Mouse (Mus musculus): ENCODE data around the gene 2810021J22Rik.
"Not testable (repeated sequence)": the region's sequence is repeated elsewhere in the genome, so short reads cannot be mapped to it uniquely, and the experiment has no call there.

2810021J22Rik gene

GRCm38 (mm10) chr11:58867039-58867953, at the start of gene 2810021J22Rik:
2810021J22Rik (plus strand) TSS chr11:58867216.
- peak; percentile 50 for DNase-seq (ENCODE audit: low read depth, low spot score)

GRCm38 (mm10) chr11:58828937-58829336, 38.1 kb upstream of the 2810021J22Rik start, which contains the start of gene Olfr312:
Olfr312 (plus strand) TSS chr11:58829237.
- DNase-seq (ENCODE audit: low read depth, low spot score) = not testable (repeated sequence)

- DNase-seq (ENCODE audit: low read depth, low spot score) = no peak
Observed at GRCm38 (mm10) chr11:58829764-58830163, 37.3 kb upstream of the 2810021J22Rik start.

GRCm38 (mm10) chr11:58832541-58832940, 34.5 kb upstream of the 2810021J22Rik start:
- not testable (repeated sequence) for DNase-seq (ENCODE audit: low read depth, low spot score)

- not testable (repeated sequence) for DNase-seq (ENCODE audit: low read depth, low spot score)
Observed at GRCm38 (mm10) chr11:58838951-58839350, 28.1 kb upstream of the 2810021J22Rik start, which contains the start of gene Olfr311. Olfr311 (plus strand) TSS chr11:58839251.

GRCm38 (mm10) chr11:58846919-58847461, 20.0 kb upstream of the 2810021J22Rik start, which contains the start of gene Gm12258:
Gm12258 (plus strand) TSS chr11:58847158.
- peak; percentile 98 for DNase-seq (ENCODE audit: low read depth, low spot score)

- no peak for DNase-seq (ENCODE audit: low read depth, low spot score)
Observed at GRCm38 (mm10) chr11:58847636-58848035, 19.4 kb upstream of the 2810021J22Rik start.

GRCm38 (mm10) chr11:58849731-58850130, 17.3 kb upstream of the 2810021J22Rik start:
- no peak for DNase-seq (ENCODE audit: low read depth, low spot score)

GRCm38 (mm10) chr11:58860744-58861143, 6.3 kb upstream of the 2810021J22Rik start:
- DNase-seq (ENCODE audit: low read depth, low spot score) = no peak

- no peak for DNase-seq (ENCODE audit: low read depth, low spot score)
Observed at GRCm38 (mm10) chr11:58867954-58868330, 926 bp downstream of the 2810021J22Rik start.

GRCm38 (mm10) chr11:58870961-58871360, 3.9 kb downstream of the 2810021J22Rik start:
- no peak for DNase-seq (ENCODE audit: low read depth, low spot score)

- no peak for DNase-seq (ENCODE audit: low read depth, low spot score)
Observed at GRCm38 (mm10) chr11:58883756-58884155, 16.7 kb downstream of the 2810021J22Rik start.

GRCm38 (mm10) chr11:58890511-58890910, 23.5 kb downstream of the 2810021J22Rik start:
- DNase-seq (ENCODE audit: low read depth, low spot score) = no peak

- no peak for DNase-seq (ENCODE audit: low read depth, low spot score)
Observed at GRCm38 (mm10) chr11:58894456-58894855, 27.4 kb downstream of the 2810021J22Rik start.

- no peak for DNase-seq (ENCODE audit: low read depth, low spot score)
Observed at GRCm38 (mm10) chr11:58897485-58897884, 30.5 kb downstream of the 2810021J22Rik start.

- DNase-seq (ENCODE audit: low read depth, low spot score) = no peak
Observed at GRCm38 (mm10) chr11:58901080-58901479, 34.1 kb downstream of the 2810021J22Rik start.

- DNase-seq (ENCODE audit: low read depth, low spot score) = peak; percentile 83
Observed at GRCm38 (mm10) chr11:58903511-58904409, 36.7 kb downstream of the 2810021J22Rik start, which contains the start of gene Zfp39. Zfp39 (minus strand) TSS chr11:58904225.

GRCm38 (mm10) chr11:58904410-58904718, 37.3 kb downstream of the 2810021J22Rik start:
- DNase-seq (ENCODE audit: low read depth, low spot score) = no peak

- no peak for DNase-seq (ENCODE audit: low read depth, low spot score)
Observed at GRCm38 (mm10) chr11:58904838-58905237, 37.8 kb downstream of the 2810021J22Rik start.

GRCm38 (mm10) chr11:58913776-58914175, 46.8 kb downstream of the 2810021J22Rik start:
- DNase-seq (ENCODE audit: low read depth, low spot score) = no peak

- no peak for DNase-seq (ENCODE audit: low read depth, low spot score)
Observed at GRCm38 (mm10) chr11:58914461-58915028, 47.5 kb downstream of the 2810021J22Rik start.

Measured in brain, embryonic 18.5 days (tissue).